Mouse (Mus musculus): ENCODE data around the gene Tlr2. TPM values are rescaled to one million over a fixed set of nuclear protein-coding genes. Genes with fewer than 3 reads are reported as not detected.

Gene Tlr2
- polyA plus RNA-seq, 1 experiment from 2014 or later, result 2.8 TPM

- Histone ChIP-seq H3K27me3 (replicated peaks) (no peaks in the 10 kb centered on the region), H3K36me3 (no peaks in the 10 kb centered on the region), H3K4me1 (replicated peaks) (no peaks in the 10 kb centered on the region), H3K4me3 (no peak overlapping the region), H3K9ac (no peak overlapping the region), H3K4me2 (no peak overlapping the region), H3K9me3 (replicated peaks) (0 out of 2 replicates have a peak, but pooled peaks cover 2% of the 10 kb centered on the region), H3K27ac (ENCODE audit: poor library complexity, severe bottlenecking) (no peak overlapping the region)
- 82% methylated on average over 9 of the region's 9 CpGs for WGBS
- no peak for ATAC-seq (ENCODE audit: insufficient number of reproducible peaks, low FRiP score)
These were observed 13.9 kb downstream of the Tlr2 start for GRCm38 (mm10) chr3:83827684-83828083.

- 89% methylated on average over 4 of the region's 4 CpGs for WGBS
- Histone ChIP-seq H3K4me2 (no peak overlapping the region), H3K27ac (ENCODE audit: poor library complexity, severe bottlenecking) (no peak overlapping the region), H3K36me3 (no peaks in the 10 kb centered on the region), H3K9me3 (replicated peaks) (peaks cover 5% of the 10 kb centered on the region; the same call in 1 of the 2 replicates), H3K27me3 (replicated peaks) (no peaks in the 10 kb centered on the region), H3K4me1 (replicated peaks) (no peaks in the 10 kb centered on the region), H3K4me3 (no peak overlapping the region), H3K9ac (no peak overlapping the region)
- no peak for ATAC-seq (ENCODE audit: insufficient number of reproducible peaks, low FRiP score)
These were observed 17.8 kb downstream of the Tlr2 start for GRCm38 (mm10) chr3:83823774-83824173.

- no peak for ATAC-seq (ENCODE audit: insufficient number of reproducible peaks, low FRiP score)
These were observed 25.1 kb downstream of the Tlr2 start for GRCm38 (mm10) chr3:83816372-83816925.

GRCm38 (mm10) chr3:83812863-83813262 lies 28.7 kb downstream of the Tlr2 start:
- Histone ChIP-seq H3K4me3 (no peak overlapping the region), H3K27ac (ENCODE audit: poor library complexity, severe bottlenecking) (no peak overlapping the region), H3K4me1 (replicated peaks) (no peaks in the 10 kb centered on the region), H3K9ac (no peak overlapping the region), H3K9me3 (replicated peaks) (no peaks in the 10 kb centered on the region), H3K27me3 (replicated peaks) (no peaks in the 10 kb centered on the region), H3K36me3 (no peaks in the 10 kb centered on the region), H3K4me2 (no peak overlapping the region)
- no peak for ATAC-seq (ENCODE audit: insufficient number of reproducible peaks, low FRiP score)

More at GRCm38 (mm10) chr3:83816372-83816925, 25.1 kb downstream of the Tlr2 start:
- H3K4me3 ChIP-seq, result no peak overlapping the region
- H3K27me3 ChIP-seq (replicated peaks), result no peaks in the 10 kb centered on the region
- H3K9me3 ChIP-seq (replicated peaks), result no peaks in the 10 kb centered on the region; the same call in 1 of the 2 replicates
- no peak overlapping the region for H3K9ac ChIP-seq
- no peaks in the 10 kb centered on the region for H3K4me1 ChIP-seq (replicated peaks)
- H3K27ac ChIP-seq (ENCODE audit: poor library complexity, severe bottlenecking), result no peak overlapping the region
- H3K4me2 ChIP-seq, result no peak overlapping the region
- 83% methylated on average over 4 of the region's 4 CpGs for WGBS
- no peaks in the 10 kb centered on the region for H3K36me3 ChIP-seq

- H3K4me1 ChIP-seq (replicated peaks), result no peaks in the 10 kb centered on the region
- no peak overlapping the region for H3K4me2 ChIP-seq
- H3K27ac ChIP-seq (ENCODE audit: poor library complexity, severe bottlenecking), result no peak overlapping the region
- H3K27me3 ChIP-seq (replicated peaks), result no peaks in the 10 kb centered on the region
- no peaks in the 10 kb centered on the region for H3K36me3 ChIP-seq
- ATAC-seq (ENCODE audit: insufficient number of reproducible peaks, low FRiP score), result no peak
- no peaks in the 10 kb centered on the region for H3K9me3 ChIP-seq (replicated peaks)
- no peak overlapping the region for H3K4me3 ChIP-seq
- H3K9ac ChIP-seq, result no peak overlapping the region
- WGBS, result 78% methylated on average over 7 of the region's 7 CpGs
These were observed 29.6 kb downstream of the Tlr2 start for GRCm38 (mm10) chr3:83811987-83812386.

GRCm38 (mm10) chr3:83808483-83808882 lies 33.1 kb downstream of the Tlr2 start:
- no peak for ATAC-seq (ENCODE audit: insufficient number of reproducible peaks, low FRiP score)
- H3K27me3 ChIP-seq (replicated peaks), result no peaks in the 10 kb centered on the region
- H3K36me3 ChIP-seq, result no peaks in the 10 kb centered on the region
- H3K9ac ChIP-seq, result no peak overlapping the region
- no peaks in the 10 kb centered on the region for H3K9me3 ChIP-seq (replicated peaks)
- no peaks in the 10 kb centered on the region for H3K4me1 ChIP-seq (replicated peaks)
- H3K27ac ChIP-seq (ENCODE audit: poor library complexity, severe bottlenecking), result no peak overlapping the region
- H3K4me3 ChIP-seq, result no peak overlapping the region
- WGBS, result 83% methylated on average over 12 of the region's 12 CpGs
- H3K4me2 ChIP-seq, result no peak overlapping the region

GRCm38 (mm10) chr3:83801649-83802155 lies 39.9 kb downstream of the Tlr2 start:
- Histone ChIP-seq H3K4me2 (no peak overlapping the region), H3K4me3 (no peak overlapping the region), H3K36me3 (no peaks in the 10 kb centered on the region), H3K27me3 (replicated peaks) (no peaks in the 10 kb centered on the region), H3K27ac (ENCODE audit: poor library complexity, severe bottlenecking) (no peak overlapping the region), H3K9ac (no peak overlapping the region), H3K9me3 (replicated peaks) (no peaks in the 10 kb centered on the region; the same call in 1 of the 2 replicates), H3K4me1 (replicated peaks) (no peaks in the 10 kb centered on the region)
- 88% methylated on average over 4 of the region's 4 CpGs for WGBS
- ATAC-seq (ENCODE audit: insufficient number of reproducible peaks, low FRiP score), result no peak

GRCm38 (mm10) chr3:83799486-83799885 lies 42.1 kb downstream of the Tlr2 start:
- Histone ChIP-seq H3K27ac (ENCODE audit: poor library complexity, severe bottlenecking) (no peak overlapping the region), H3K9ac (no peak overlapping the region), H3K4me1 (replicated peaks) (no peaks in the 10 kb centered on the region), H3K9me3 (replicated peaks) (no peaks in the 10 kb centered on the region; the same call in 1 of the 2 replicates), H3K27me3 (replicated peaks) (no peaks in the 10 kb centered on the region), H3K36me3 (no peaks in the 10 kb centered on the region), H3K4me3 (no peak overlapping the region), H3K4me2 (no peak overlapping the region)
- no peak for ATAC-seq (ENCODE audit: insufficient number of reproducible peaks, low FRiP score)
- 81% methylated on average over 7 of the region's 7 CpGs for WGBS

GRCm38 (mm10) chr3:83797828-83798227 lies 43.7 kb downstream of the Tlr2 start:
- H3K27ac ChIP-seq (ENCODE audit: poor library complexity, severe bottlenecking), result no peak overlapping the region
- no peaks in the 10 kb centered on the region for H3K27me3 ChIP-seq (replicated peaks)
- H3K9ac ChIP-seq, result no peak overlapping the region
- WGBS, result 3% methylated on average over 10 of the region's 10 CpGs
- no peaks in the 10 kb centered on the region; the same call in 1 of the 2 replicates for H3K9me3 ChIP-seq (replicated peaks)
- no peak overlapping the region for H3K4me3 ChIP-seq
- no peak for ATAC-seq (ENCODE audit: insufficient number of reproducible peaks, low FRiP score)
- H3K4me1 ChIP-seq (replicated peaks), result no peaks in the 10 kb centered on the region
- H3K36me3 ChIP-seq, result no peaks in the 10 kb centered on the region
- H3K4me2 ChIP-seq, result peak overlapping the region; percentile 19; the same call in 1 of the 2 replicates

GRCm38 (mm10) chr3:83797098-83797497 lies 44.5 kb downstream of the Tlr2 start:
- H3K4me2 ChIP-seq, result no peak overlapping the region
- no peak for ATAC-seq (ENCODE audit: insufficient number of reproducible peaks, low FRiP score)
- no peak overlapping the region for H3K4me3 ChIP-seq
- H3K9ac ChIP-seq, result no peak overlapping the region
- no peaks in the 10 kb centered on the region for H3K27me3 ChIP-seq (replicated peaks)
- H3K4me1 ChIP-seq (replicated peaks), result no peaks in the 10 kb centered on the region
- 72% methylated on average over 6 of the region's 6 CpGs for WGBS
- H3K36me3 ChIP-seq, result no peaks in the 10 kb centered on the region
- H3K9me3 ChIP-seq (replicated peaks), result no peaks in the 10 kb centered on the region; the same call in 1 of the 2 replicates
- no peak overlapping the region for H3K27ac ChIP-seq (ENCODE audit: poor library complexity, severe bottlenecking)

- Histone ChIP-seq H3K9ac (no peak overlapping the region), H3K9me3 (replicated peaks) (no peaks in the 10 kb centered on the region), H3K4me2 (no peak overlapping the region), H3K4me3 (no peak overlapping the region), H3K27me3 (replicated peaks) (peaks cover 14% of the 10 kb centered on the region), H3K27ac (ENCODE audit: poor library complexity, severe bottlenecking) (no peak overlapping the region), H3K4me1 (replicated peaks) (no peaks in the 10 kb centered on the region), H3K36me3 (no peaks in the 10 kb centered on the region)
- no peak for ATAC-seq (ENCODE audit: insufficient number of reproducible peaks, low FRiP score)
- 77% methylated on average over 3 of the region's 3 CpGs for WGBS
These were observed 50.1 kb downstream of the Tlr2 start for GRCm38 (mm10) chr3:83791444-83791843.
